Mouse (Mus musculus) megakaryocyte, embryonic 14.5 days (primary cell): ENCODE results near the gene Bag1. TPM values are rescaled to one million over a fixed set of nuclear protein-coding genes. Genes with fewer than 3 reads are reported as not detected.
"Not testable (repeated sequence)": the region's sequence is repeated elsewhere in the genome, so short reads cannot be mapped to it uniquely, and the experiment has no call there.

Experiments used
- H3K27me3 ChIP-seq: replicated peaks from 2 replicates; pipeline ENCODE3; 2012; ENCODE audit warnings: inconsistent platforms
- H3K36me3 ChIP-seq: replicated peaks from 2 replicates; pipeline ENCODE3; 2012; ENCODE audit warnings: low read length, inconsistent platforms, mixed read lengths
- H3K4me1 ChIP-seq: 2 replicates; pipeline ENCODE4 v1.6.1; 2012; ENCODE audit warnings: inconsistent platforms
- H3K4me3 ChIP-seq: replicated peaks from 2 replicates; pipeline ENCODE3; 2012; ENCODE audit warnings: moderate library complexity, mild to moderate bottlenecking, inconsistent platforms
- H3K9me3 ChIP-seq: 2 replicates; pipeline ENCODE4 v1.6.1; 2012; ENCODE audit warnings: inconsistent platforms
- FLI1 ChIP-seq: IDR thresholded peaks from 2 replicates; pipeline ENCODE4 v1.6.1; 2012; ENCODE audit warnings: low read length, inconsistent platforms, mixed read lengths
- GATA1 ChIP-seq: IDR thresholded peaks from 3 replicates; pipeline ENCODE4 v1.6.1; 2012; ENCODE audit warnings: mixed read lengths, low read length, inconsistent platforms, borderline replicate concordance
- polyA plus RNA-seq: library from polyadenylated mRNA; stranded (reverse); fragments of >175 nt; gene quantifications from 2 replicates; pipeline ENCODE4 v1.2.3, GENCODE M21; 2012; ENCODE audit warnings: low replicate concordance; ENCODE audit not compliant: insufficient read depth

Bag1 gene
- polyA plus RNA-seq, 1 experiment = 409 TPM

- H3K4me3 ChIP-seq = no peak overlapping the region
- peaks cover 16% of the 10 kb centered on the region for H3K9me3 ChIP-seq
- peaks cover 14% of the 10 kb centered on the region for H3K4me1 ChIP-seq
- TF ChIP-seq FLI1 = no peak
- no peak for TF ChIP-seq GATA1
- H3K36me3 ChIP-seq = peaks cover 94% of the 10 kb centered on the region
- no peaks in the 10 kb centered on the region for H3K27me3 ChIP-seq
These were observed 11.8 kb downstream of the Bag1 start for GRCm38 (mm10) chr4:40936175-40936839.

- not testable (repeated sequence) for H3K9me3 ChIP-seq, H3K4me3 ChIP-seq, H3K27me3 ChIP-seq
- peaks cover 77% of the 10 kb centered on the region for H3K36me3 ChIP-seq
- peaks cover 14% of the 10 kb centered on the region for H3K4me1 ChIP-seq
These were observed 13.7 kb downstream of the Bag1 start for GRCm38 (mm10) chr4:40934369-40934768.

GRCm38 (mm10) chr4:40933694-40934093, 14.4 kb downstream of the Bag1 start:
- Histone ChIP-seq H3K27me3 (no peaks in the 10 kb centered on the region), H3K4me1 (peaks cover 18% of the 10 kb centered on the region), H3K9me3 (no peaks in the 10 kb centered on the region), H3K36me3 (peaks cover 71% of the 10 kb centered on the region), H3K4me3 (no peak overlapping the region)
- TF ChIP-seq GATA1 (no peak), FLI1 (no peak)

- Histone ChIP-seq H3K4me3 (no peak overlapping the region), H3K27me3 (peaks cover 6% of the 10 kb centered on the region), H3K36me3 (peaks cover 29% of the 10 kb centered on the region), H3K4me1 (peaks cover 9% of the 10 kb centered on the region; the same call in 1 of the 2 replicates), H3K9me3 (peaks cover 12% of the 10 kb centered on the region)
- TF ChIP-seq GATA1 (no peak), FLI1 (no peak)
These were observed 19.0 kb downstream of the Bag1 start for GRCm38 (mm10) chr4:40929046-40929445.

- no peak for TF ChIP-seq FLI1
- TF ChIP-seq GATA1 = no peak
- Histone ChIP-seq H3K4me3 (no peak overlapping the region), H3K36me3 (no peaks in the 10 kb centered on the region), H3K9me3 (peaks cover 12% of the 10 kb centered on the region), H3K27me3 (peaks cover 22% of the 10 kb centered on the region), H3K4me1 (peaks cover 11% of the 10 kb centered on the region)
These were observed 22.5 kb downstream of the Bag1 start for GRCm38 (mm10) chr4:40925568-40925967.

- Histone ChIP-seq H3K4me1 (peaks cover 13% of the 10 kb centered on the region), H3K9me3 (peaks cover 12% of the 10 kb centered on the region), H3K4me3 (no peak overlapping the region), H3K27me3 (peaks cover 28% of the 10 kb centered on the region), H3K36me3 (no peaks in the 10 kb centered on the region)
- TF ChIP-seq GATA1 (no peak), FLI1 (no peak)
These were observed 24.9 kb downstream of the Bag1 start for GRCm38 (mm10) chr4:40923087-40923651.

GRCm38 (mm10) chr4:40921288-40921687, 26.8 kb downstream of the Bag1 start:
- TF ChIP-seq FLI1 = no peak
- no peak for TF ChIP-seq GATA1

GRCm38 (mm10) chr4:40920576-40920975, 27.5 kb downstream of the Bag1 start:
- Histone ChIP-seq H3K36me3 (no peaks in the 10 kb centered on the region), H3K27me3 (peaks cover 26% of the 10 kb centered on the region), H3K4me3 (no peak overlapping the region), H3K9me3 (peaks cover 4% of the 10 kb centered on the region), H3K4me1 (peaks cover 21% of the 10 kb centered on the region)
- no peak for TF ChIP-seq FLI1
- no peak for TF ChIP-seq GATA1

More at GRCm38 (mm10) chr4:40921288-40921687, 26.8 kb downstream of the Bag1 start:
- Histone ChIP-seq H3K27me3 (peaks cover 26% of the 10 kb centered on the region), H3K4me3 (no peak overlapping the region), H3K4me1 (peaks cover 14% of the 10 kb centered on the region), H3K9me3 (peaks cover 11% of the 10 kb centered on the region), H3K36me3 (no peaks in the 10 kb centered on the region)

- H3K4me1 ChIP-seq = peaks cover 29% of the 10 kb centered on the region
- peaks cover 3% of the 10 kb centered on the region for H3K9me3 ChIP-seq
- peaks cover 22% of the 10 kb centered on the region for H3K27me3 ChIP-seq
- H3K4me3 ChIP-seq = no peak within 1 kb of the TSS
- H3K36me3 ChIP-seq = no peaks in the 10 kb centered on the region
- TF ChIP-seq FLI1 = no peak
- no peak for TF ChIP-seq GATA1
These were observed 28.3 kb downstream of the Bag1 start, which contains the start of gene Spink4 for GRCm38 (mm10) chr4:40919785-40920184. Spink4 (plus strand) TSS chr4:40920052.

GRCm38 (mm10) chr4:40916592-40917155, 31.4 kb downstream of the Bag1 start:
- H3K4me3 ChIP-seq = no peak overlapping the region
- H3K9me3 ChIP-seq = peaks cover 3% of the 10 kb centered on the region
- no peak for TF ChIP-seq FLI1
- TF ChIP-seq GATA1 = no peak
- peaks cover 10% of the 10 kb centered on the region for H3K27me3 ChIP-seq
- no peaks in the 10 kb centered on the region for H3K36me3 ChIP-seq
- H3K4me1 ChIP-seq = peaks cover 33% of the 10 kb centered on the region
